Mouse (Mus musculus) forebrain, embryonic 12.5 days (tissue): Measurements from ENCODE around the gene Vma21-ps. TPM values are rescaled to one million over a fixed set of nuclear protein-coding genes. Genes with fewer than 3 reads are reported as not detected.
"Not testable (repeated sequence)": the region's sequence is repeated elsewhere in the genome, so short reads cannot be mapped to it uniquely, and the experiment has no call there.

Experiments
- ATAC-seq: fragments of 200-750 bp; cut with Nextera tagmentation; 2 replicates; pipeline ENCODE4 v1.8.0; 2017; ENCODE audit warnings: moderate TSS enrichment; ENCODE audit not compliant: low FRiP score
- H3K27ac ChIP-seq: fragments of 300-500 bp; sonication (generic); 2 replicates; pipeline ENCODE4 v1.5.1; 2016; ENCODE audit warnings: mild to moderate bottlenecking
- H3K27me3 ChIP-seq: fragments of 300-500 bp; sonication (generic); 2 replicates; pipeline ENCODE4 v1.6.1; 2016; ENCODE audit warnings: mild to moderate bottlenecking
- H3K36me3 ChIP-seq: fragments of 300-500 bp; sonication (generic); replicated peaks from 2 replicates; pipeline ENCODE4 v1.6.1; 2016; ENCODE audit warnings: mild to moderate bottlenecking
- H3K4me1 ChIP-seq: fragments of 300-500 bp; sonication (generic); 2 replicates; pipeline ENCODE4 v1.6.1; 2016
- H3K4me2 ChIP-seq: fragments of 300-500 bp; sonication (generic); 2 replicates; pipeline ENCODE4 v1.6.1; 2016; ENCODE audit warnings: mild to moderate bottlenecking, moderate library complexity
- H3K4me3 ChIP-seq: fragments of 300-500 bp; sonication (generic); replicated peaks from 2 replicates; pipeline ENCODE4 v1.5.1; 2016; ENCODE audit warnings: mild to moderate bottlenecking
- H3K9ac ChIP-seq: fragments of 300-500 bp; sonication (generic); 2 replicates; pipeline ENCODE4 v1.6.1; 2016; ENCODE audit warnings: mild to moderate bottlenecking
- H3K9me3 ChIP-seq: fragments of 300-500 bp; sonication (generic); 2 replicates; pipeline ENCODE4 v1.6.1; 2016
- WGBS: fragments of 180-500 bp; shearing (Covaris S2); methylation state at CpG from one replicate; pipeline ENCODE4 v1.1.7; 2016; 5-methylcytosine and 5-hydroxymethylcytosine counted together
- polyA plus RNA-seq: library from polyadenylated mRNA; unstranded; fragments of >200 nt; fragmentation: Nextera tagmentation; extraction: Ambion mirVana; gene quantifications from 2 replicates; pipeline ENCODE4 v1.2.1, GENCODE M21; 2016

The Vma21-ps gene
- not detected in 2 replicates for polyA plus RNA-seq

DNA sequence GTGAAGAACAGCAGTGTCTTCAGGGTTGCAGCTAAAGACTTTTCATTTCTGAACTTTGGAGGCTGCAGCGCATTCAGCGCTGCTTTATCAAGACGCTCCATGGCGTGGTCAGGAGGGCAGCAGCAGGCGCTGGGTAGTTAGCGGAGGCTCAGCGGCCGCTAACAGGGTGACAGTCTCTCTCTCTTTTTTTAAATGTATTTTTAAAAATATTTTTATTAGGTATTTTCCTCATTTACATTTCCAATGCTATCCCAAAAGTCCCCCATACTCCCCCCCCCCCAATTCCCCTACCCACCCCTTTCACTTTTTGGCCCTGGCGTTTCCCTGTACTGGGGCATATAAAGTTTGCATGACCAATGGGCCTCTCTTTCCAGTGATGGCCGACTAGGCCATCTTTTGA lies at the start of gene Vma21-ps:
TSS of gene Vma21-ps (minus strand) at position 101 of the 400 bp plus-strand sequence.
- not testable (repeated sequence) for H3K4me2 ChIP-seq, ATAC-seq, H3K4me3 ChIP-seq, H3K36me3 ChIP-seq, H3K27ac ChIP-seq, H3K9ac ChIP-seq, H3K9me3 ChIP-seq, H3K27me3 ChIP-seq, H3K4me1 ChIP-seq
- WGBS, result 97% methylated on average over 10 of the region's 10 CpGs

DNA sequence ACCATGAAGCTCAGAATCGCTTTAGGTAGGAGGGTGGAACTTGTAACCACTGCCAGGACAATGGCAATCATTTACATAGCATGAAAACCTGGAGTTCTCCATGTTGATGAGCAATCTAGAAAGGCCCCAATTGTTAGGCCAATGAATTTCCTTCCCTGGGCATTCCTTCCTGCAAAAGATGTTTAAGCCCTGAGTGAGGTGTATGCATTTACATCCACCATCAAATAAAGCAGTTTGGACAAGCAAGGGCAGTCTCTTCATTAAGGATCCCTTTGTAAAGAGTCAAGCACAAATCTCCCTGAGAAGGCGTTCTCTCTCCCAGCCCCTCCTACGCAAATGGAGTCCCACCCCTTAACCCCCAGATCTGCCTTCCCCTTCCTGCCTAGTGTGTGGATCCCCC lies 46.0 kb upstream of the Vma21-ps start:
- Histone ChIP-seq H3K27me3 (no peaks in the 10 kb centered on the region), H3K4me1 (no peaks in the 10 kb centered on the region), H3K9me3 (no peaks in the 10 kb centered on the region), H3K4me3 (no peak overlapping the region), H3K27ac (no peak overlapping the region), H3K9ac (no peak overlapping the region), H3K4me2 (no peak overlapping the region), H3K36me3 (no peaks in the 10 kb centered on the region)
- WGBS, result 81% methylated on average over 3 of the region's 3 CpGs
- ATAC-seq, result no peak

DNA sequence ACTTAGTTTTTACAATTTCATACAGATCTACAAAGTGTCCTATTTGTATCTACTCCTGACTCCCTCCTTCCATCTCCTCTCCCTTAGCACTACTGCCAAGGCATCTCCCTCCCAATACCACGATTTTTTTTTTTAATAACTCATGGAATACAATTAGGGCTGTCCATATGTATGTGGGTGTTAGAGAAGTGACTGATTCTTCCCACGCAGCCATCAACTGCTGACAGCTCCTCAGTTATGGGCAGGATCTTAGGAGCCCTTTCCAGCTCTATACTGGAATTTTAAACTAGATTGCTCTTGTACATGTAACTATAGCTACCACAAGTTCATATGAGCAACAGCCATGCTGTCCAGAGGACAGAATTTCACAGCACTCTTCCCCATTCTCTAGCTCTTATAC lies 33.6 kb upstream of the Vma21-ps start:
- Histone ChIP-seq H3K4me1 (no peaks in the 10 kb centered on the region), H3K4me3 (no peak overlapping the region), H3K4me2 (no peak overlapping the region), H3K27ac (no peak overlapping the region), H3K9me3 (no peaks in the 10 kb centered on the region), H3K27me3 (no peaks in the 10 kb centered on the region), H3K36me3 (no peaks in the 10 kb centered on the region), H3K9ac (no peak overlapping the region)
- WGBS, result 81% methylated on average over 2 of the region's 2 CpGs
- ATAC-seq, result no peak

DNA sequence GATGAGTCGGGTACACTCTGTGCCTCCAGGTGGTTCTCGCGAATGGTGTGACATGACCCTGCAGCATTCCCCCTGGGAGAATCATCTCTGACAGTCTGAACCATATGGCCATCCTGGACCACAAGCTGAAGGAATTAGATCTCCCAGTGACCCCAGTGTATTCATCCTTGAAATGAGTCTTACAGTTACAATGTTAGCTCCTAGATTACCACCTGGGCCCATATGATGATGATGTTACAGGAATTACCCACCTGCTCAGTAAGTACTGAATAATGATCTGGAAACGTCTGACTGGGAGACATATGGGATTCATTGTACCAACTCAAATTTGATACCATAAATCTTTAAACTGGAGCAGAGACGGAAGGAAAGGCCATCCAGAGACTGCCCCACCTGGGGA lies 29.4 kb upstream of the Vma21-ps start:
- Histone ChIP-seq H3K9me3 (no peaks in the 10 kb centered on the region), H3K4me3 (no peak overlapping the region), H3K9ac (no peak overlapping the region), H3K4me1 (no peaks in the 10 kb centered on the region), H3K27me3 (no peaks in the 10 kb centered on the region), H3K36me3 (no peaks in the 10 kb centered on the region), H3K4me2 (no peak overlapping the region), H3K27ac (no peak overlapping the region)
- no peak for ATAC-seq
- 81% methylated on average over 5 of the region's 5 CpGs for WGBS

DNA sequence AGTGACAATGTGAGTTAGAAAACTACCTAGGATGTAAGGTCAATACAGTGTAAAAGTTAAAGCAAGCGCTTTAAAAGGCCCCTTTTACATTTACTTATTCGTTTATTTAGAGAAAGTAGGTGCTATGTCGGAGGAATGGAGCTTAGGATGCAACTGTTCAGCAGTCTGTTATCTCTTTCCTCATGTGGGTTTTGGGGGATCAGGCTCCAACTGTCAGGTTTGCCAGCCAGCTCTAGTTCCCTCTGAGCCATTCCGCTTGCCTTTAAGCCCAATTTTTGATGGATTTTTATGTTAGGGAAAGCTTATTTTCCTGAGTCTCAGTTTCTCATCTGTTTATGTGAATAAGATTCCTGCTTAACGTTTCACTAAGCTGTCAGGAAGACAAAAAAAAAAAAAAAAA lies 22.3 kb upstream of the Vma21-ps start:
- Histone ChIP-seq H3K9ac (no peak overlapping the region), H3K27ac (no peak overlapping the region), H3K4me3 (no peak overlapping the region), H3K9me3 (no peaks in the 10 kb centered on the region), H3K27me3 (no peaks in the 10 kb centered on the region), H3K36me3 (no peaks in the 10 kb centered on the region), H3K4me1 (no peaks in the 10 kb centered on the region), H3K4me2 (no peak overlapping the region)
- no peak for ATAC-seq
- 93% methylated on average over 5 of the region's 5 CpGs for WGBS

DNA sequence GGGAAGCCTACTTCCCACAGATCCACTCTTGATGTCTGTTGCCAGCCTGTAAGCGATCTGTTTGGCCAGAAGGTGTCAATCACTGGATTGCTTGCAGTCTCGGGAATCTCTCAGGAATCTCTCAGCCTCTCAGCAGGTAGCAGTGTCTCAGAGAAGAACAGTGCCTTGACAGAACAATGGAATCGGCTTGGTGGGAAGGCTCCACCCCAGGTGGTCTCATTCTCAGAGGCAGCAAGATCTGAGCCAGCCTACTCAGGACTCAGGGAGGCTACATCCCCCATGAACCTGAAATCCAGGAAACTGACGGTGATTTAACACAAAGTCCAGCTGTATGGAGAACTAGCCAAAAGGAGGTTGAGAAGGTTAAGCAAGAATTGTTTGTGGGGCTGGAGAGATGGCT lies 20.5 kb upstream of the Vma21-ps start:
- WGBS, result 3% methylated on average over 4 of the region's 4 CpGs
- Histone ChIP-seq H3K27me3 (no peaks in the 10 kb centered on the region), H3K4me3 (no peak overlapping the region), H3K9ac (no peak overlapping the region), H3K36me3 (no peaks in the 10 kb centered on the region), H3K4me2 (no peak overlapping the region), H3K4me1 (no peaks in the 10 kb centered on the region), H3K9me3 (no peaks in the 10 kb centered on the region), H3K27ac (no peak overlapping the region)
- no peak for ATAC-seq

DNA sequence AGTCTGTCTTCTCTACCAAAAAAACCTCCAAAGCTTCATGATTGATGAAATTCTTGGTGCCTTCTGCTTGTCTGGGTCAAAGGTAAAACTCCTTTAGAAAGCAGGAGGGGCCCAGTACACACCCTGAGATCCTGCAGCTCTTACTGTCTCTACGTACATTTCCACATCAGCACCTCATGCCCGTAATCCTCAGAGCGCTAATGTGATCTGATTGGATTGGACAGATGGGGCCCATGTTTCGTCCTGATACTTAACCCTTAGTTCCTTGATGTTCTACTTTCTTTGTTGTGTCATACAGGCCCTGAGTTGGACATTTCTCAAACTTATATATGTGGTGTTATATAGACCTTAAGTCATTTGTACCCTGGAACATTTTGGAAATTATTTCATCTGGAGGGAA lies 9.6 kb downstream of the Vma21-ps start:
- H3K27me3 ChIP-seq, result no peaks in the 10 kb centered on the region
- H3K9ac ChIP-seq, result no peak overlapping the region
- H3K4me3 ChIP-seq, result no peak overlapping the region
- no peak for ATAC-seq
- peaks cover 22% of the 10 kb centered on the region for H3K36me3 ChIP-seq
- 97% methylated on average over 4 of the region's 4 CpGs for WGBS
- H3K9me3 ChIP-seq, result no peaks in the 10 kb centered on the region
- no peak overlapping the region for H3K4me2 ChIP-seq
- no peak overlapping the region for H3K27ac ChIP-seq
- no peaks in the 10 kb centered on the region for H3K4me1 ChIP-seq

DNA sequence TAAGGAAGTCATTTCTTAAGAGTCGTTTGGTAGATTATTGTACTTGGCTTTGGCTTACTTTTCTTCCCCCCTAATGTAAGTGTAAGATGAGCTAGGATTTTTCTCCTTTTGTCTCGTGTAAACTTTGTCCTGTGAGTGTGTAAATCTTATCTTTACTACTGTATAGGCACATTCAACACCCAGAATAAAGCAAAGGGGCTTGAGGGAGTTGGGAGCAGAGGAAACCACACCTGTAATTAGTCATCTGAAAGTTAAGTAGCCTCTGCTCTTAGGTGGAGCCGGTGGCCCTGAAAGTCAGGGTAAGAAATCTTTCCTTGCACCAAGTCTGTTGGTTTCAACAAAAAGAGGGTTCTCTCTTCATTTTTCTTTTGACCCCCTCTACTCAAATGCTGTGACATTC lies 23.6 kb downstream of the Vma21-ps start:
- no peaks in the 10 kb centered on the region for H3K4me1 ChIP-seq
- H3K27ac ChIP-seq, result no peak overlapping the region
- no peak for ATAC-seq
- no peak overlapping the region for H3K4me2 ChIP-seq
- no peaks in the 10 kb centered on the region for H3K27me3 ChIP-seq
- no peak overlapping the region for H3K9ac ChIP-seq
- 93% methylated on average over 3 of the region's 3 CpGs for WGBS
- no peaks in the 10 kb centered on the region for H3K9me3 ChIP-seq
- peaks cover 58% of the 10 kb centered on the region for H3K36me3 ChIP-seq
- no peak overlapping the region for H3K4me3 ChIP-seq

DNA sequence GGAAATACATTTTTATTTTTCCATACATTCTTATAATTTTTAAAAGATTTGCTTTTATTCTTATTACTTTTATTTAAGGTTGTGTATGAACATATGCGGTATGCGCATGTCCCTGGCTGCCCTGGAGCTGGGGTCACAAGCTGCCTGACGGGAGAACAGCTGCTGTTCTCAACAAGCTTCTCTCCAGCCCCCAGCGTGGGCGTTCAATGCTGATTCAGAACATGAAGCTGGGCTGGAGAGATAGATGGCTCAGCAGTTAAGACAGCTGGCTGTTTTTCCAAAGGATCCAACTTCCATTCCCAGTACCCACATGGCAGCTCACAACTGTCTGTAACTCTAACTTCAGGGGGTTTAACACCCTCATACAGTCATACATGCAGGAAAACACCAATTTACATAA lies 35.7 kb downstream of the Vma21-ps start:
- H3K36me3 ChIP-seq, result peaks cover 44% of the 10 kb centered on the region

DNA sequence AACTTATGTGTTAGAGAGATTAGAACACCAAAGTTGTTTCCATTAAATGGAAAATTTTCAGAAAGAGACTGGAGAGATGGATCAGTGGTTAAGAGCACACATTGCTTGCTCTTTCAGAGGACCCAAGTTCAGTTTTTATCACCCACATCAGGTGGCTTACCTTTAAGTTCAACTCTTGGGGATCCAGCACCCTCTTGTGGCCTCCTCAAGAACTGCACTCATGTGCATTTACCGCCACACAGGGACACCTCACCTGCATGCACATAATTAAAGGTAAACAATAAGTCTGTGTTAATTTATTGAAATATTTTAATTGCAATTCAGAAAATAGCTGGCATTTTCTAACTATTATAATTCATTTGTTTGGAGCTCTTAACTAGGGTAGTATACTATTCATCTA lies 37.3 kb downstream of the Vma21-ps start:
- no peak overlapping the region for H3K27ac ChIP-seq
- no peaks in the 10 kb centered on the region for H3K9me3 ChIP-seq
- no peak overlapping the region for H3K9ac ChIP-seq
- no peaks in the 10 kb centered on the region for H3K27me3 ChIP-seq
- H3K4me3 ChIP-seq, result no peak overlapping the region
- no peak for ATAC-seq
- no peak overlapping the region for H3K4me2 ChIP-seq
- 94% methylated on average over 1 of the region's 1 CpGs for WGBS
- H3K36me3 ChIP-seq, result peaks cover 53% of the 10 kb centered on the region
- H3K4me1 ChIP-seq, result no peaks in the 10 kb centered on the region

More for the DNA sequence above, 35.7 kb downstream of the Vma21-ps start:
- H3K9me3 ChIP-seq, result no peaks in the 10 kb centered on the region
- H3K27ac ChIP-seq, result no peak overlapping the region
- 93% methylated on average over 5 of the region's 5 CpGs for WGBS
- ATAC-seq, result no peak
- H3K27me3 ChIP-seq, result no peaks in the 10 kb centered on the region
- H3K4me2 ChIP-seq, result no peak overlapping the region
- no peaks in the 10 kb centered on the region for H3K4me1 ChIP-seq
- H3K9ac ChIP-seq, result no peak overlapping the region
- no peak overlapping the region for H3K4me3 ChIP-seq

Other genes with a start within 250 kb of the Vma21-ps start
- gene Smc2, start 58.0 kb downstream of the Vma21-ps start, polyA plus RNA-seq, result 232 and 258 TPM in 2 replicates
- gene Toporsl, start 99.0 kb upstream of the Vma21-ps start, polyA plus RNA-seq, result 0.14 TPM in 1 of 2 replicates, not detected in the other